Mouse (Mus musculus) ES-E14 (cell line): ENCODE results near the gene S1pr1. TPM values are rescaled to one million over a fixed set of nuclear protein-coding genes. Genes with fewer than 3 reads are reported as not detected.

Source experiments
- DNase-seq: peaks from one replicate; pipeline ENCODE4 v3.0.0-alpha.2; 2013; ENCODE audit warnings: low read depth, low spot score
- H3K27ac ChIP-seq: 2 replicates; pipeline ENCODE4 v1.5.1; 2012; ENCODE audit warnings: low read depth, mild to moderate bottlenecking, low read length, moderate library complexity, mixed read lengths; ENCODE audit not compliant: poor library complexity, insufficient read depth, severe bottlenecking
- H3K36me3 ChIP-seq: 2 replicates; pipeline ENCODE4 v1.6.1; 2012; ENCODE audit warnings: mild to moderate bottlenecking, low read length, moderate library complexity, mixed read lengths; ENCODE audit not compliant: control insufficient read depth, poor library complexity, insufficient read depth, severe bottlenecking
- H3K4me1 ChIP-seq, 2 experiments: fragments of 150-350 bp in 1 of 2; sonication (generic) in 1 of 2; 2 replicates each; pipeline ENCODE4 v1.6.1; 2012; ENCODE audit warnings: low read length in 2 of 2, mild to moderate bottlenecking in 1 of 2, mixed read lengths in 1 of 2; ENCODE audit not compliant: control insufficient read depth in 2 of 2, insufficient read depth in 2 of 2, poor library complexity in 1 of 2
- H3K4me3 ChIP-seq, 2 experiments: fragments of 150-350 bp in 1 of 2; sonication (generic) in 1 of 2; 2 replicates each; pipeline ENCODE4 v1.5.1; 2012; ENCODE audit warnings: low read length in 2 of 2, low read depth in 1 of 2, mild to moderate bottlenecking in 1 of 2, mixed read lengths in 1 of 2; ENCODE audit not compliant: insufficient read depth in 1 of 2, poor library complexity in 1 of 2, severe bottlenecking in 1 of 2
- H3K9ac ChIP-seq: 2 replicates; pipeline ENCODE4 v1.6.1; 2012; ENCODE audit warnings: low read depth, mild to moderate bottlenecking, low read length, mixed read lengths; ENCODE audit not compliant: poor library complexity, insufficient read depth, severe bottlenecking
- H3K9me3 ChIP-seq: fragments of 150-350 bp; sonication (generic); 2 replicates; pipeline ENCODE4 v1.6.1; 2012; ENCODE audit warnings: low read depth, mild to moderate bottlenecking, low read length; ENCODE audit not compliant: control insufficient read depth, insufficient read depth
- CHD2 ChIP-seq: IDR thresholded peaks from 2 replicates; pipeline ENCODE4 v1.6.1; 2014; ENCODE audit warnings: mild to moderate bottlenecking, low read depth, low read length, inconsistent platforms
- HCFC1 ChIP-seq: IDR thresholded peaks from 2 replicates; pipeline ENCODE4 v1.6.1; 2012; ENCODE audit warnings: low read length, inconsistent platforms, borderline replicate concordance; ENCODE audit not compliant: insufficient read depth
- MAFK ChIP-seq: IDR thresholded peaks from 2 replicates; pipeline ENCODE4 v1.6.1; 2014; ENCODE audit warnings: mild to moderate bottlenecking, low read depth, low read length, inconsistent platforms; ENCODE audit not compliant: insufficient read depth
- ZC3H11A ChIP-seq: IDR thresholded peaks from 2 replicates; pipeline ENCODE4 v1.6.1; 2012; ENCODE audit warnings: low read depth, mild to moderate bottlenecking, inconsistent platforms, low read length, borderline replicate concordance
- ZNF384 ChIP-seq: IDR thresholded peaks from 2 replicates; pipeline ENCODE4 v1.6.1; 2012; ENCODE audit warnings: low read depth, low read length, inconsistent platforms
- in situ Hi-C, 2 experiments: fragments of 600-800 bp; cut with MboI; formaldehyde crosslinking; loops; one replicate each; pipeline ENCODE4 v1.15.1; 2025; ENCODE audit warnings: low sequenced_read_pairs in 2 of 2, inconsistent platforms in 1 of 2; ENCODE audit not compliant: unreplicated experiment in 2 of 2
- total RNA-seq: library from RNA; depleted of rRNA; stranded (reverse); fragments of 300-350 nt; gene quantifications from 2 replicates; pipeline ENCODE4 v1.2.3, GENCODE M21; 2012

Gene S1pr1
- total RNA-seq, 1 experiment: 2.5 TPM

- Histone ChIP-seq H3K4me1 (no peaks in the 10 kb centered on the region), H3K9ac (no peak overlapping the region), H3K27ac (no peak overlapping the region), H3K36me3 (no peaks in the 10 kb centered on the region), H3K9me3 (no peaks in the 10 kb centered on the region), H3K4me3 (no peak overlapping the region)
- in situ Hi-C loops: no loop called here
- TF ChIP-seq MAFK: no peak
- TF ChIP-seq CHD2: no peak
- TF ChIP-seq ZNF384: no peak
- TF ChIP-seq ZC3H11A: no peak
- TF ChIP-seq HCFC1: no peak
- no peak for DNase-seq
These were observed 30.2 kb upstream of the S1pr1 start for GRCm38 (mm10) chr3:115745088-115745487.

DNA sequence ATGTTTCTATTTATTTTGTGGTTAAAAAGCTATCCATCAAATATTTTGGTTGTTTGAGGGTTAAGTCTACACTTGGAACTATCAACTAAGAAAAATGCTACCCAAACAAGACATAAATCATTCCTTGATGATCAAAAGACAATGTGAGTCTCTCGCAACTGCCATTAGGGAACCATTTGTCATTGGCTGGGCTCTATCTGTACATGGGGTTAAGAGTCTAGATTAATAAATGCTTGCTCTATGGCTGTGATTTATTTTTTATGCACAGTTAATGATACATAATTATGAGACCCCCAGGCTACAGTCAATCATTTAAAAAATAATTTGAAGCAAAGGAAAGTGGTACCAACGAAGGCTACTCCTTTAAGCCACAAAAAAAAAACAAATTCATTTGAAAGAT, 23.7 kb upstream of the S1pr1 start:
- Histone ChIP-seq H3K36me3 (no peaks in the 10 kb centered on the region), H3K9me3 (no peaks in the 10 kb centered on the region), H3K4me3 (no peak overlapping the region), H3K9ac (no peak overlapping the region), H3K27ac (no peak overlapping the region), H3K4me1 (no peaks in the 10 kb centered on the region)
- in situ Hi-C loops: no loop called here
- no peak for TF ChIP-seq CHD2
- no peak for TF ChIP-seq MAFK
- no peak for TF ChIP-seq ZNF384
- TF ChIP-seq ZC3H11A: no peak
- DNase-seq: no peak

DNA sequence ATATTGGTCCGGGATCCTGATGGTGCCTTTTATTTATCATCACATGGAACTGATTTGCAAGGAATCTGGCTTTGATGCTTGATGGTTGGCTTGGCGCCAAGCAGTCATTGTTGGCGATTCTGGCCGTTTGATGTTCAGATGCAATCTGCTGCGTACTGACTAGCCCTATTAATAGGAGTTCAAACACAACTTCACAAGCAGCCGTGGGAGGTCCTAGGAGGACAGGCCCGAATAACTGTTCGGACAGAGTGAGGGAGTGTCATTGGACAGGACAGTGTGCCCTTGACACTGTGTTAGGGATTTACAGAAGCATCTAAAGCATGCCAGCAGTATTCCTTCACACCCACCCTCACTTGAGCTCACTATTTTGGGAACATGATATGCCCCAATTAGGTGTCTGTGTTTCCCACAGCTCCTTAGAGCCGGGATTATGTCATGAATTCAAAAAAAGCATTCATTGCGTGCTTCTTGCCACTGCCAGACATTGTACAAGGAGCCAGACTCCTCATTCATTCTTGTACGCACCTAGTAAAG, 23.0 kb upstream of the S1pr1 start:
- Histone ChIP-seq H3K9me3 (no peaks in the 10 kb centered on the region), H3K36me3 (no peaks in the 10 kb centered on the region), H3K4me3 (no peak overlapping the region), H3K9ac (no peak overlapping the region), H3K27ac (no peak overlapping the region), H3K4me1 (no peaks in the 10 kb centered on the region)
- TF ChIP-seq MAFK (no peak), CHD2 (no peak), ZC3H11A (no peak), HCFC1 (no peak), ZNF384 (no peak)
- in situ Hi-C loops: no loop called here
- DNase-seq: no peak

DNA sequence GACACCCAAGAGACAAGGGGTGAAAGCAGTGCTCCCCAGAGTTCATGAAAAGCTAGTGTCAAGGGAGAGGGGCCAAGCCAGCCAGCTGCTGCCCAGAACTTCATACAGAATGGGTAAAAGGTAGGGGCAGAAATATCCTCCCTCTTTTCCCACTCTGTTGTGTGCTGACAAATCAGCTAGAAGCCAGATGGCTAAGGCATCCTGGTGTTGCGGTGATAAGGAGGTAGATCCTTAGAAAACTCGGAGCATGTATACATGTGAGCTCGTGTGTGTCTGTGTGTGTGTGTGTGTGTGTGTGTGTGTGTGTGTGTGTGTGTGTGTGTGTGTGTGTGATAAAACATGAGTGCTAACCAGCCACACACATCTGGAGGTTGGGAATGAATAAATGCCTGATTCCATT, 20.7 kb upstream of the S1pr1 start:
- no peak for TF ChIP-seq ZC3H11A
- TF ChIP-seq CHD2: no peak
- TF ChIP-seq HCFC1: no peak
- no peak for TF ChIP-seq MAFK
- TF ChIP-seq ZNF384: no peak
- H3K27ac ChIP-seq: no peak overlapping the region
- DNase-seq: no peak

DNA sequence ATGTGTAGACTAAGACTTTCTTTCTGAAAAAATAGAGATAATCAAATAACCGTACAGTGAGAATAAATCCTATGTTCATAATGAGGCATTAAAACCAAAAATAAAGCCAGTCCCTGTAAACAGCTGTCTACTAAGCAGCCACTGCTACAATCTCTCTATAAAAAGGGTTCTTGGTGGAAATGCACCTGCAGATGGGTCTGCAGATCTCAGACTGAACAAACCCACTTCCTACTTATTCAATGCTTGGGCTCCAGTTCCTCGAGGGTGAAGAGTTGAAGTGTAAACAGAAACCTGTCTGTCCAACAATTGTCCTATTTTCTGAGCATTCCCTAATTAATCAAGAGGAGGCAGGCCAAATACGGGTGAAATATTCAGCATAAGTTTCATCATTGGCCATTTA, 20.0 kb upstream of the S1pr1 start:
- H3K36me3 ChIP-seq: no peaks in the 10 kb centered on the region
- DNase-seq: no peak
- no peaks in the 10 kb centered on the region for H3K9me3 ChIP-seq
- TF ChIP-seq CHD2 (no peak), ZC3H11A (no peak), ZNF384 (no peak), HCFC1 (no peak), MAFK (no peak)
- in situ Hi-C loops: no loop called here
- no peak overlapping the region for H3K27ac ChIP-seq
- H3K9ac ChIP-seq: no peak overlapping the region
- no peak overlapping the region for H3K4me3 ChIP-seq
- H3K4me1 ChIP-seq: no peaks in the 10 kb centered on the region

More for the DNA sequence above, 20.7 kb upstream of the S1pr1 start:
- Histone ChIP-seq H3K9me3 (no peaks in the 10 kb centered on the region), H3K4me1 (no peaks in the 10 kb centered on the region), H3K4me3 (no peak overlapping the region), H3K9ac (no peak overlapping the region), H3K36me3 (no peaks in the 10 kb centered on the region)
- in situ Hi-C loops: no loop called here
